Mouse (Mus musculus) B cell, adult (primary cell): Measurements from ENCODE around the gene Rtl10. TPM values are rescaled to one million over a fixed set of nuclear protein-coding genes. Genes with fewer than 3 reads are reported as not detected.

Experiments
- total RNA-seq: library from RNA; stranded (reverse); gene quantifications from 4 replicates; pipeline ENCODE4 v1.2.4, GENCODE M21; 2023; ENCODE audit not compliant: inconsistent age

Rtl10 gene
- 4.6 to 7.3 TPM (median 5.4 TPM) in 4 replicates for total RNA-seq

DNA sequence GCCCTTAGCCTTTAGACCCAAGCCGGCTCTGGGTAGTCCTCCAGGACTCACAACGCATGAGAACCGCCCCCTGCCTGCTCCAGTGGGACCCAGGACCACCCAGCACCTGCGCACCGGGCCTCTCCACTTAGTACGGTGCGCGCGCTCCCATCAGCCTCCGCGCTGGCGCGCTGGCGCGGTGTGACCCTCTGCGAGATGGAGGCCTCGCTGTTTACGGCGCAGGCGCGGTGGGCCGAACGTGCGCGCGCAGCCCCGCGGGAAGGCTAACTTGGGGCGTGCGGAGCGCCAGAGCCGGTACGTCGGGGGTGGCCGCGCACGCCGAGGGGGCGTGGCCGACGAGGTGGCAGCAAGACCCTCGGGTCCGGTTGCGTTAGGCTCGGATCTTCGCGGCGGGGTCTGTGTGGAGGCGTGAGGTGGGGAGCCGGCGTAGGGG, at the start of gene Rtl10, which contains the start of gene Gnb1l:
Gene Rtl10 (plus strand): TSS at position 344 of the 433 bp plus-strand sequence.
Gene Gnb1l (plus strand): TSS at position 156 of the 433 bp plus-strand sequence.

Other genes with a start within 250 kb of the Rtl10 start
- gene Gm49776, start 240.6 kb upstream of the Rtl10 start, total RNA-seq = not detected in 4 replicates
- gene Dgcr8, start 209.7 kb upstream of the Rtl10 start, total RNA-seq = 32.5 to 41.7 TPM (median 40.3 TPM) in 4 replicates
- 30.4 to 33.3 TPM (median 31.8 TPM) in 4 replicates for gene Tango2, start 150.8 kb upstream of the Rtl10 start, total RNA-seq
- gene Arvcf, start 150.7 kb upstream of the Rtl10 start, total RNA-seq = 5.1 to 9.0 TPM (median 6.8 TPM) in 4 replicates
- 16.5 to 19.6 TPM (median 17.9 TPM) in 4 replicates for gene Txnrd2, start 72.5 kb upstream of the Rtl10 start, total RNA-seq
- gene Comt, start 72.0 kb upstream of the Rtl10 start, total RNA-seq = 11.0 to 14.4 TPM (median 12.7 TPM) in 4 replicates
- gene Gnb1l, start 188 bp upstream of the Rtl10 start, total RNA-seq = 4.9 to 7.2 TPM (median 5.9 TPM) in 4 replicates
- not detected in 4 replicates for gene Tbx1, start 91.8 kb downstream of the Rtl10 start, total RNA-seq
- not detected in 4 replicates for gene Gp1bb, start 123.5 kb downstream of the Rtl10 start, total RNA-seq
- gene Gm49601, start 127.5 kb downstream of the Rtl10 start, total RNA-seq = 0.26 TPM in 1 of 4 replicates, not detected in the others
- gene Sept5, start 131.1 kb downstream of the Rtl10 start, total RNA-seq = not detected in 4 replicates